Mouse (Mus musculus) urinary bladder, postnatal 14 days (tissue): Measurements from ENCODE around the gene Prss40.
A peak's percentile ranks its signal among the peaks of the same experiment; 100 is the strongest.
"Not testable (repeated sequence)": the region's sequence is repeated elsewhere in the genome, so short reads cannot be mapped to it uniquely, and the experiment has no call there.

Experiments used
- DNase-seq: peaks from one replicate; pipeline ENCODE4 v3.0.0; 2021; ENCODE audit warnings: low spot score

Gene Prss40

GRCm38 (mm10) chr1:34535043-34535698, 25.6 kb downstream of the Prss40 start, which contains the start of gene Cfc1:
Cfc1 (plus strand) TSS chr1:34535648.
- DNase-seq = not testable (repeated sequence)

GRCm38 (mm10) chr1:34534574-34534973, 26.2 kb downstream of the Prss40 start:
- DNase-seq = not testable (repeated sequence)

- no peak for DNase-seq
Observed at GRCm38 (mm10) chr1:34523647-34524046, 37.1 kb downstream of the Prss40 start.

- DNase-seq = no peak
Observed at GRCm38 (mm10) chr1:34522850-34523244, 37.9 kb downstream of the Prss40 start.

GRCm38 (mm10) chr1:34522205-34522849, 38.4 kb downstream of the Prss40 start:
- DNase-seq = no peak

- DNase-seq = no peak
Observed at GRCm38 (mm10) chr1:34518259-34518658, 42.5 kb downstream of the Prss40 start.

GRCm38 (mm10) chr1:34517797-34518196, 42.9 kb downstream of the Prss40 start:
- DNase-seq = not testable (repeated sequence)

- DNase-seq = not testable (repeated sequence)
Observed at GRCm38 (mm10) chr1:34517297-34517696, 43.4 kb downstream of the Prss40 start.

GRCm38 (mm10) chr1:34516595-34516994, 44.1 kb downstream of the Prss40 start:
- no peak for DNase-seq

GRCm38 (mm10) chr1:34513068-34513467, 47.7 kb downstream of the Prss40 start:
- no peak for DNase-seq

GRCm38 (mm10) chr1:34511027-34511426, 49.7 kb downstream of the Prss40 start:
- peak; percentile 11 for DNase-seq

- no peak for DNase-seq
Observed at GRCm38 (mm10) chr1:34510575-34510981, 50.2 kb downstream of the Prss40 start.

GRCm38 (mm10) chr1:34507986-34508385, 52.8 kb downstream of the Prss40 start:
- no peak for DNase-seq

- no peak for DNase-seq
Observed at GRCm38 (mm10) chr1:34505970-34506551, 54.7 kb downstream of the Prss40 start.

- DNase-seq = no peak
Observed at GRCm38 (mm10) chr1:34505307-34505706, 55.4 kb downstream of the Prss40 start.

GRCm38 (mm10) chr1:34502991-34503390, 57.8 kb downstream of the Prss40 start:
- DNase-seq = no peak
